Mouse (Mus musculus): ENCODE measurements around the gene Zfp646. TPM values are rescaled to one million over a fixed set of nuclear protein-coding genes. Genes with fewer than 3 reads are reported as not detected.
"Not testable (repeated sequence)": the region's sequence is repeated elsewhere in the genome, so short reads cannot be mapped to it uniquely, and the experiment has no call there.

The Zfp646 gene
- total RNA-seq, 2 experiments from 2014 or later, result 17.2 to 18.4 TPM

DNA sequence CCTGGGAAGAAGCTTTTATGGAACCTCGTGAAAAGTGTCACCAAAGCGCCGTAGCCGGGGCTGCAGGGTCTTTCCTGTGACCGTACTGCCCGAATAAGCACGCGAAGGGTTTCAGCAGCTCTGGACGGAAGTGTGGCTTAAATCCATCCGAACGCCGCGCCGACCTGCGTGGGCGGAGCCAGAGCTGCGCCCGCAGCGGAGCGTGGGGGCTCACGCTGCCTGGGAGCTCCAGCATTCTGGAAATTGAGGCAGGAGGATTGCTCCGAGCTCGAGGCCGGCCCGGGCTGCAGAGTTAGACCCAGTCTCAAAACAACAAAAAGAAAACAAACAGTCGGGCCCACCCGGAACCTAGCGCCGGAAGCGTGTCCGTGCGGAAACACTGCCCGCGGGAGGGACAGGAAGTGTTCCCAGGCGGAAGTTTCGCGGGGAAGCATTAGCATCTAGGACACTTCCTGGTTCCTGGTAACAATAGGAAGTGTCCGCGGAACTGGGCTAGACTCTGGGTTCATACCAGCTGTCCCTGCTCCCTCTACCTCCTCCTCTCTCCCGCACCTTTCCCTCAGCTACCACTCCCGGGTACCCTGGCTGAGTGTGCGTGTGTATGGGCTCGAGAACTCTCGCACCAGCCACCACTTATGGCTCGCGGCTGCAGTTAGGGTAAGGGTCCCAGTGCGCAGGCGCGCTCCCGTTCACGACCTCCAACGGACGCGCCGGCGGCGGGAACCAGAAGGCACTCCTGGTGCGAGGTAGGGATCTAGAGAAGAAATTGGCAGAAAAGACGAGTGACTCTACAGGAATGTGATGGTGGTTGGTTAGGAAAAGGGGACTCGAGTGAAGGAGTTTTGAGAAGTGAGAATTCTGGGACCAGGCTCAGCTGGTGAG is 687 bp downstream of the Zfp646 start, which contains the start of gene Zfp668:
TSS of gene Zfp668 (minus strand) at position 362 of the 882 bp plus-strand sequence.
- intact Hi-C loops (cut with DNase I), result loop anchor here (2.0 kb wide), 1 partner anchor 78 kb away; no protein-coding TSS in a partner anchor
- DNase-seq (ENCODE audit: low spot score), result peak; percentile 76

DNA sequence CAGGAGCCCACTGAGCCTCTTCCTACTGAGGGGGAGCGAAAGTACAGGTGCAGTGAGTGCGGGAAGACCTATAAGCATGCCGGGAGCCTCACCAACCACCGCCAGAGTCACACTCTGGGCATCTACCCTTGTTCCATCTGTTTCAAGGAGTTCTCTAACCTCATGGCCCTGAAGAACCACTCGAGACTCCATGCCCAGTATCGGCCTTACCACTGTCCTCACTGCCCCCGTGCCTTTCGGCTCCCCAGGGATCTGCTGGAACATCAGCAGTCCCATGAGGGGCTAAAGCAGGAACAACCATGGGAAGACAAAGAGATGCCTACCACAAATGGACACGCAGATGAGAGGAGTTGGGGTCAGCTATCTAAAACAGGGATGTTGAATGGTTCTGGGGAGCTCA is 3.3 kb downstream of the Zfp646 start:
- intact Hi-C loops (cut with DNase I), result no loop called here
- no peak for DNase-seq (ENCODE audit: low spot score)

DNA sequence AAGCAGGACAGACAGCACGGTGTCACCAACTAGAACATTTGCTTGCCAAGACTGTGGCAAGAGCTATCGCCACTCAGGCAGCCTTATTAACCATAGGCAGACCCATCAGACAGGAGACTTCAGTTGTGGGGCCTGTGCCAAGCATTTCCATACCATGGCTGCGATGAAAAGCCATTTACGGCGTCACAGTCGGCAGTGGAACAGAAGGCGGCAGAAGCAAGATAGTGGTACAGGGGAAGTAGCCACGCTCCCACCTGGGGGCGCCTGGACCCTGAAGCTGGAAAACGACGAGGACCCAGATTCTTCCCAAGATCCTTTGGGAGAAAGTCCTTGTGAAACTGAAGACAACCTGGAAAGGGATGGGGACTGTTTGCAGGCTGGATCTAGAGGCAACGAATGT is 4.4 kb downstream of the Zfp646 start:
- no peak for DNase-seq (ENCODE audit: low spot score)
- intact Hi-C loops (cut with DNase I), result no loop called here

DNA sequence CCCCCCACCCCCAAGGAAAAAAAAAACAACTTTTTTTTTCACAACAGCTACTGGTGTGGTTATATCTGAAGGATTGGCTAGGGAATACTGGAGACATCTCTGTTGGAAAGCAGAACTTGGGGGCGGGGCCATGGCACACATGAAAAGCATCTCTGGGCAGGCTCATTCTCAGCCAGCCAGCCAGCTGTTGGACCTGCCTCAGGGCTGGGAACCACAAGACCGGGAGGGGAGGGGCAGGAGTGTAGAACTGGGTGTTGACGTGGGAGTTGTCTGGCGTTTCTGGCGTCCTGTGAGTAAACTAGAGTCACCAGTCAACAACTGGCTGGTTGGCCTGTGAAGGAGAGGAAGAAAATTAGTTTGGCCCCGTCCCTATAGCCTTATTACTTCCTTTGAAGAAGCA is 9.9 kb downstream of the Zfp646 start:
- intact Hi-C loops (cut with DNase I), result no loop called here
- peak; percentile 75 for DNase-seq (ENCODE audit: low spot score)

DNA sequence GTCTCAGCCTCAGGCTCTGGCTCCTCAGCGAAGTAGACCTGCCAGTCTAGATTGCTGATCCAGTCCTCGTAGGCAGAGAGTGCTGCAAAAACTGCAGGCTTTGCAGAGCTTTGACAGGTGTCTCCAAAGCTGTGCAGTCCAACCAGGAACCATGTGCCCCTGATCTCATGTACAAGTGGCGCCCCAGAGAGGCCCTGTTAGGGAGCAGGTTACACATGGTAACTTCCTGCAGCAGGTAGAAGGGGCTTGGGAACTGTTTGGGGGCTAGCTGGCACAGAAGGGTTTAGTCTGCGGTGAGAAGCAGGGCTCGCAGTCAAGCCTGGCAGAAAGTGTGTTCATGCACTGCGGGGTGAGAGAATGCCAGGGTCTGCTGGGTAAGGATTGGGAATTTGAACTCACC is 10.5 kb downstream of the Zfp646 start:
- intact Hi-C loops (cut with DNase I), result no loop called here
- no peak for DNase-seq (ENCODE audit: low spot score)

DNA sequence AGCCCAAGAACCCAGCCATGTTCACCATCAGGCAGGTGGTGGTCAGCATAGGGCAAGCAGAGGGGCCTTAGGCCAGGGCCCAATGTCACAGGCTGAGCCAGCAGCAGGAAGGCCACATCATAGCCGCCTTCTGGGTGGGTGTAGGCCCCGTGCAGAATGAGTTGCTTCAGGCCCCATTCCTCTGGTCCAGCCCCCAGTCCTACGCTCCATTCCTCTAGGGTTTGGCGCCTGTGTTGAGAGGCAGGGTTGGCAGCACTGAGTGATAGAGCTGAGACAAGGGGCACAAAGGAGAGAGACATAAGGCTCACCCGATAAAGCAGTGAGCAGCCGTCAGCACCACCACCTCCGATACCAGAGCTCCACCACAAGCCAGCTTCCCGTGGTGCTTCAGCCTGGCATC is 11.2 kb downstream of the Zfp646 start:
- intact Hi-C loops (cut with DNase I), result no loop called here
- no peak for DNase-seq (ENCODE audit: low spot score)

DNA sequence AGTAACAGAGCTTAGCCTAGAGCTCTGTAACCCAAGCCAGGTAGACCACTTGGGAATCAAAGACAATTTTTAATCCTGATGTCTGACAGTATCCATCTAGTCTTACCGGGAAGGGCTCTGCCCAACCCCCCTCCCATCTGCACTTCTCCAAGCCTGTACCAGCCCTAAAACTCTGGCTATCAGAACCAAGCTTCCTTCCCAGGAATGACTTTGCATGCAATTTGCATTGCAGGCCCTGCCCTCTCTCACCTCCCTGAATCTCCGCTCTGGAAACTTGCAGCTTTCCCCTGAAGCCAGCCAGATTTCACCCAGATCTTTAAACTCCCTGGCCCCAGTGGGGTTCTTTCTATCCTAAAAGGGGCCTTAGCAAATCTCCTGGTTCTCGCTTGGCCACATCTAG is 11.8 kb downstream of the Zfp646 start:
- intact Hi-C loops (cut with DNase I), result no loop called here
- DNase-seq (ENCODE audit: low spot score), result no peak

DNA sequence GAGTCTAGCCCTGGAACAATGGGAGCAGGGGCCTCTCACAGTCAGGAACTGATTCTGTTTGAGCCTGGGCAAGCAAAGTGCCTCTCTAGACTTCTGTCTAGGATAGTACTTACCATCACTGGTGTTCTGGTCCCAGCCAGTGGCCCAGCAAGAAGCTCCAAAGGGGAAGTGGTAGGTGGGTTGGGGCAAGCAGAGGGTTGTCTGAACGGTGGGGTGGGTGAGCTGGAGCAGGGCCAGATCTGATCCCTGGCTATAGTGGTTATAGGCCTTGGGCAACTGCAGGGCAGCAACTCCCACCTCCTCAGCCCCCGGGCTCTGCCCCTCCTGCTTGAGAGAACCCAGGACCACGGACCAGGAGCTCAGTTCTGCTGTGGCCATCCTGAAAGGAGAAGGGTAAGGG is 12.8 kb downstream of the Zfp646 start:
- intact Hi-C loops (cut with DNase I), result no loop called here
- no peak for DNase-seq (ENCODE audit: low spot score)

DNA sequence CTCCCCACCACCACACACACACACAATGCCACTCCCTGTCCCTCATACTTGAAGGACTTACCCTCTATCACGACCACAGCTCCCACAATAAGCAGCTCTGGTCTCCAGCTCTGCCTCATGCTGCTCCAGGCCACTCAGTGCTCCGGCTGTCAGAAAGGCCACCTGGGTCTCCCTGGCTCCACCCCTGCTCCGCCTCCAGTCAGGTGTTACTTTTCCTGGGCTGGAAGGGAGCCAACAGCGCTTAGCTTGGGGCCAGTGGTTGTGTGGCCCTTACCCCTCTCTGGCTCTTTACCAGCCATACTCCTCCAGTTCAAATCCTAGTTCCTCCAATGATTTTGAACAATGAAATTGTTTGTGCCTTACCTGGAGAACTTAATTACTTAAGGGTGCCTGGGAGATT is 14.8 kb downstream of the Zfp646 start, which contains the start of gene Prss53:
TSS of gene Prss53 (minus strand) at position 173 of the 400 bp plus-strand sequence.
- intact Hi-C loops (cut with DNase I), result loop anchor here (5.0 kb wide), 1 partner anchor 88 kb away; the partner anchor contains the start of gene Hsd3b7
- no peak for DNase-seq (ENCODE audit: low spot score)

DNA sequence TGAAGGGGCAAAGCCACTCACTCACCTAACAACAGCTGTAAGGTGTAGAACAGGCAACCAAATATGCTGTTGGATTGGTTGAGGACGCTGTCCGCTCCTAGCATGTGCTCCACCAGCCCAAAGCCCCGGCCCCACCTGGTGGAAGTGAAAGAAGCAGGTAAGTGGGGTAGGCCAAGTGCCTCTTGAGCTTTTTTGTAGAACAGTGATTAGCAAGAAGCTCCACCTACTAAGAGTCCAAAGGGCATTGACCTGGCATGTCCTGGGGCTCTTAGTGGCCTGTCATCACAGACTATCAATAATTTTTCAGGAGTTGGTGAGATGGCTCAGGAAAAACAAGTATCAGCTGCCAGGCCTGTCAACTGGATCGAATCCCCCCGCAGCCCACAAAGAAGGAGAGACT is 18.5 kb downstream of the Zfp646 start:
- no peak for DNase-seq (ENCODE audit: low spot score)
- intact Hi-C loops (cut with DNase I), result loop anchor here (5.0 kb wide), 1 partner anchor 92 kb away; the partner anchor contains the start of gene Hsd3b7

DNA sequence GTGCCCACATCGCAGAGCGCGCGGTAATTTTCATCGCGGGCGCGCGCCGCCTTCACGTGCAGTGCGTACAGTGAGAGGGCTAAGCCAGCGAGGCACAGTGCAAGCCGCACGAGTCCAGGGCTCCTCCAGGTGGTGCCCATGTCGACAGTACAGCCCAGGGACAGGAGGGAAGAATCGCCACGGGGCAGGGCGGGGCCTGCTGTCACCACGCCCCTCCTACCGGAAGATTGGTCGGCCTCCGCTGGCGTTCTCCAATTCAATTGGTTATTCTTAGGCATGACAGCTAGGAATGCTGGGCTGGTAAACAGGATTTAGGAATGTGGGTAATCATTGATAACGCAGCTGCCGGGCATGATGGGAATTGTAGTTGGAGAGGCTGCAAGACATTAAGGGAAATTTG is 19.4 kb downstream of the Zfp646 start, which contains the start of the genes Gm21974 and Vkorc1:
TSS of gene Gm21974 (minus strand) at position 13 of the 400 bp plus-strand sequence.
TSS of gene Vkorc1 (minus strand) at position 176 of the 400 bp plus-strand sequence.
- DNase-seq (ENCODE audit: low spot score), result peak; percentile 94
- intact Hi-C loops (cut with DNase I), result no loop called here

DNA sequence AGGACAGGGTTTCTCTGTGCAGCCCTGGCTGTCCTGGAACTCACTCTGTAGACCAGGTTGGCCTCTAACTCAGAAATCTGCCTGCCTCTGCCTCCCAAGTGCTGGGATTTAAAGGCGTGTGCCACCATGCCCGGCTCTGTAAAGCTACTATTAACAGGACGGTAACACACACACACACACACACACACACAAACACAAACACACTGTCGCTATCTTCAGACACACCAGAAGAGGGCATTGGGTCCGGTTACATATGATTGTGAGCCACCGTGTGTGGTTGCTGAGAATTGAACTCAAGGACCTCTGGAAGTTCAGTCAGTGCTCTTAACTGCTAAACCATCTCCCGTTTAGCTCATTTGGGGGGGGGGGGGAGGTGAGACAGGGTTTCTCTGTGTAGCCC is 19.9 kb downstream of the Zfp646 start:
- intact Hi-C loops (cut with DNase I); DNase-seq (ENCODE audit: low spot score): not testable (repeated sequence)

DNA sequence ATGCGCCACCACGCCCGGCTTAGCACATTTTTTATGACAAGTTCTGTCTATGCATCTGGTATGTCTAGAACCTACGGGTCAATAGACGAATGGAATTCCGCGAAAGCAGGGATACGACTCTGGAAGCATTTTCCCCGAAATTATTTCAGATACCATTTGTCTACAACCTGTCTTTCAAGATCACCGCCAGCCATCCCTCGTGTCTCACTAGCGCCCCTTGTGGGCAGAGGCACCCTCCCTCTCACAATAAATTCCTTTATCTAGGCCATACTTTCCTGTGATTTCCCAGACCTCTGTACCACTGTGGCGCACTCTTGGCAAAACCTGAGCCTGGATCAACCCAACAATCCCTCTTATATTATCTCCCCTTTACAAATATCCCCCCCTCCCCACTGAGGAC is 20.4 kb downstream of the Zfp646 start:
- intact Hi-C loops (cut with DNase I), result no loop called here
- no peak for DNase-seq (ENCODE audit: low spot score)

DNA sequence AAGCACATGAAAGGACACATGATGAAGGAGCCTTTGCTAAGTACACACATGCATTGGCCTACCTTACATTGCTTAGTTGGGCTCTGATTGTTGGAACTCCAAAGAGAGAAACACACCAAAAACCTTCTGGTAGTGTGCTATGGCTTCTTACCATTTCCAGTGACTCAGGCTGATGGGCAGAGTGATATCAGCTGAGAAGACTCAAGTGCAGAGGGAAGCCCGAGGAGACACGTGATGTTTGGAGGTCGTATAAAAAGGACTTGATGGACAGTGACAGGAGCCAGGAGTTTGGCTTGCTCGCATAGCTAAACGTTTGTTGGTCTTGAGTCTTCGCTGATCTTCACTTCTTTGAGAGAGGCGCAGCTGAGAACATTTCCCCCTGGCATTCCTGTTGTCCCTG is 21.5 kb downstream of the Zfp646 start:
- intact Hi-C loops (cut with DNase I), result no loop called here
- no peak for DNase-seq (ENCODE audit: low spot score)

DNA sequence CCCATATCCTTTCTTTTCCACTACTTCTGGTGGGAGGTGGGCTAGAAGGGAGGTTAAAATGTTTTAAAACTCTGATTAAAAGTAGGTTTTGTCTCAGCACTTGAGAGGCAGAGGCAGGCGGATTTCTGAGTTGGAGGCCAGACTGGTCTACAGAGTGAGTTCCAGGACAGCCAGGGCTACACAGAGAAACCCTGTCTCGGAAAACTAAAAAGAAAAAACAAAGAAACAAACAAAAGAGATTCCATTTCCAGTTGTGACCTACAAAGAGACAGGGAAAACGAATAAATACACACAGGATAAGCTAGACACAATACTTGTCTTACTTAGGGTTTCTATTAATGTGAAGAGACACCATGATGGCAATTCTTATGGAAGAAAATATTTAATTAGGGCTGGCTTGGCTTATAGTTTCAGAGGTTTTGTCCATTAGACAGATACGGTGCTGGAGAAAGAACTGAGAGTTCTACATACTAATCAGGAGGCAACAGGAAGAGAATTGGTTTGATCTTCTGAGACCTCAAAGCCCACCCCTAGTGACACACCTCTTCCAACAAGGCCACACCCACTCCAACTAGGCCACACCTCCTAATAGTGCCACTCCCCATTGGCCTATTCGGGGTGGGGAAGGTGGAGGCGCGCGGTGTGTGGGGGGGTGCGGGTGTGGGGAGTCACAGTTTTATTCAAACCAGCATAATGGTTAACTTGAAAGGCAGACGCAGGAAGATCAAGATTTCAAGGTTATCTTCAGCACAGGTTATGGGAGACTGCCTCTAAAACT is 22.3 kb downstream of the Zfp646 start:
- intact Hi-C loops (cut with DNase I), result no loop called here
- DNase-seq (ENCODE audit: low spot score), result no peak

DNA sequence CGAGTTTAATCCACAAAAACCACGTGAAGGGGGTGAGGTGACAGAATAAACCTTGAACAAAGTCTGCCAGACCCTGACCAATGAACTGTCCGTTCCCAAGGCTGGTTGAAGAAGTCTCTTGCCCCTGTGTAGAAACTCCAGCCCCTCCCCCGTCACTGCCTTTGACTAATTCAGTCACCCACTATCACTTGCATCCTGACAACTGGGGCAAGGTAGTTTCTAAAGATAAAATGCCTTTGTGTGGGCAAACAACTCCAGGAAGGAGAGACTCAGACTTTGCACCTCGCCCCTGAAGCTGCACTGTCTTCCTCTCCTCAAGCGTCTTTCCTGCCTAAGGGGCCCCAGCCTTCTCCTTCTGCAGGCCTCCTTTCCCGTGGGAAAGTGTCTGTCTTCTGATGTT is 24.0 kb downstream of the Zfp646 start:
- DNase-seq (ENCODE audit: low spot score), result no peak
- intact Hi-C loops (cut with DNase I), result no loop called here

DNA sequence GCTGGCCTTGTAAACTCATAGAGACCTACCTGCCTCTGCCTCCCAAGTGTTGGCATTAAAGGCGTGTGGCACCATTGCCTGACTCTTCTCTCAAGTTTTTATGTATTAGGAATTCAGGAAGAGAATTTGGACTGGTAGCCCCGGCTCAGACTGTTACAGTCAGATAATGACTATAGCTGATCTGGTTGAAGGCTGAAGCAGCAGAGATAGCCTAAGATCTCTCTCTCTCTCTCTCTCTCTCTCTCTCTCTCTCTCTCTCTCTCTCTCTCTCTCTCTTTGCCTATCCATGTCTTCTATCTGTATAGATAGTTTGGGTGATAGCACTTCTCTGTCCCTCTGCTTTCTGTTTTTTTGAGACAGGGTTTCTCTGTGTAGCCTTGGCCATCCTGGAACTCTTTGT is 25.8 kb downstream of the Zfp646 start:
- intact Hi-C loops (cut with DNase I), result no loop called here
- no peak for DNase-seq (ENCODE audit: low spot score)

DNA sequence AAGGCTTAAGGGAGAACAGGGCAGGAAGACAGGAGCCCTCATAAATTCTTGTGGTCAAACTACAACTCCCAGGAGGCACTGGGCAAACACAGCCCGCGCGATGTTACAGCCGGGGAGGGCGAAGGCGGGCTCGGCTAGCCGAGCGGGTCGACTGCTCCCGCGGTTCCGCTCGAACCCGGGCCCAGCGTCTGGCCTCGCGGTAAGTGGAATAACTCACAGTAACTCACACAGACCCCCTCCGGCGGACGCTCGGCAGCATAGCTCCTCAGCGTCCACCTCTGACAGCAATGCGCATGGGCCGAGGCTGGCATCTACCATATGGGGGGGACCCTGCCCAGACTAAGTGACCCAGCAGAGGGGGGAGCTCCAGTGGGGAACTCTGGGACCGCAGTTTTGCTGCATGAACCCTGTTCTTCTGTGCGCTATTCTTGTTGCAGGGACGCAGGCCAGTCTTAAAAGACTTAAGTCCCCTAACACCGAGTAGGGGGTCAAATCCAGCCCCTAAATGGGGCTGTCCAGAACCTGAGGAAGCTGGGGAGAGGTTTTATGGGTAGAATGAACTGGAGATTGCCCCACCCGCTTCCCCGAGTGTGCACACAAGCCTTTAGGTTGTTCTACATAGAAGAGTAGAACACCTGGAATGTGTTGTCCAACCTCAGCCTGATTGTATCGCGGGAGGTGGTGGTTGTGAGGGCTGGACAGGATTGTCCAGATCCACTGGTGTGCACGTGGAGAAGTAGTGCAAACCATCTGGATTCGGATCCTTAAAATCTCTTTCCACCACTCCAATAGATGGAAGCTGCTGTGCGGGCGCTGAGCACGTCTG is 28.2 kb downstream of the Zfp646 start, which contains the start of gene Bckdk:
TSS of gene Bckdk (plus strand) at position 112 of the 826 bp plus-strand sequence.
- peak; percentile 62 for DNase-seq (ENCODE audit: low spot score)
- intact Hi-C loops (cut with DNase I), result no loop called here

DNA sequence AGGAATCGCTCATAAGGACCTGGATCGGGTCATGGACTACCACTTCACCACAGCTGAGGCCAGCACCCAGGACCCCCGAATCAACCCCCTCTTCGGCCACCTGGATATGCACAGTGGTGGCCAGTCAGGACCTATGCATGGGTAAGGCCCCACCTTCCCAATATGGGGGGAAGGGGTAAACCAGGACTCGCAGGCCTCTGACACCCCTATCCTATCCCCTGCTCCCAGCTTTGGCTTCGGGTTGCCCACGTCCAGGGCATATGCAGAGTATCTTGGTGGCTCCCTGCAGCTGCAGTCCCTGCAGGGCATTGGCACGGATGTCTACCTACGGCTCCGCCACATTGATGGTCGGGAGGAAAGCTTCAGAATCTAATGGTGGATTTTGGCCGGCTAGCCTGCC is 31.9 kb downstream of the Zfp646 start:
- intact Hi-C loops (cut with DNase I), result no loop called here
- DNase-seq (ENCODE audit: low spot score), result no peak

DNA sequence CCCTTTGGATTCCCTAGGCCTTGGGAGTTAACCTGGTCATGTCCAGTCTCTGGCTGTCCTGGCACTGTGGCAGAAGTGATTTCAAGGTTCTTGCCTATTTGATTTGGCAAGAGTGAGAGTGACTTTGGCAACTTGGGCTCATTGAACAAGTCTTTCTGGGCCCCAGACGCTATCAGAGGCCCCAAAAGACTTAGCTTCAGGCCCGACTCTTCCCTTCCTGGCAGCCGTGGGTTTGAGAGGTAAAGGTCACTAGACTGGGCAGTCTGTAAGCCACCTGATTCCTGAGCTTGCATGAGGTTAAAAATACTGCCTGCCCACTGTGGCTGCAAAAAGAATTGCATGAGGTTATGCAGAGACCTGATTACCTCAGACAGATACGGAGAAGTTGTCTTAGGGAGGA is 32.6 kb downstream of the Zfp646 start:
- no peak for DNase-seq (ENCODE audit: low spot score)
- intact Hi-C loops (cut with DNase I), result no loop called here
